Mouse (Mus musculus) layer of hippocampus, adult 9-10 months (tissue): Measurements from ENCODE around the gene Cd3g.

ENCODE experiments used
- DNase-seq: peaks from one replicate; pipeline ENCODE4 v3.0.0; 2022; ENCODE audit warnings: low spot score

Gene Cd3g

GRCm38 (mm10) chr9:44980242-44980641 is at the start of gene Cd3g:
TSS of gene Cd3g (minus strand) at chr9:44980431.
- DNase-seq: no peak

- DNase-seq: no peak
Measured at GRCm38 (mm10) chr9:45027376-45027775, 47.1 kb upstream of the Cd3g start.

GRCm38 (mm10) chr9:45024187-45024586 is 44.0 kb upstream of the Cd3g start:
- DNase-seq: no peak

- DNase-seq: no peak
Measured at GRCm38 (mm10) chr9:45023638-45024037, 43.4 kb upstream of the Cd3g start.

DNA sequence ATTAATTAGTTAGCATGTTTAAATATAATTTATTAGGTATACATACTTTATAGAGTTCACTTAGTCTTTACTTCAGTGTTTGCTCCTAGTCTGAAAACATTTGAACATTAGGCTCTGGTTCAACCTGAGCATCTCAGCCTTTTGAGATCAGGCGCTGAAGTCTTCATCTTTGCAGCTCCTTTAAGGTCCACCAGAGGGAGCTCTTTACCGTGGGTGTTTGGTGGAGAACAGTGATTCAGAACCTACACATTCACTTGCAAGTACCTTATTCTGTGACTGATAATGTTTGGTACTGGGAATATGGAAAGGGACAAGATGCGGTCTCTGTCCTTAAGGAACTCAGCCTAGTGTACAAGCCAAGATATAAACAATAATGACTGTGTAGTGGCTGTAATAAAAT is 42.6 kb upstream of the Cd3g start:
- peak; percentile 36 for DNase-seq

DNA sequence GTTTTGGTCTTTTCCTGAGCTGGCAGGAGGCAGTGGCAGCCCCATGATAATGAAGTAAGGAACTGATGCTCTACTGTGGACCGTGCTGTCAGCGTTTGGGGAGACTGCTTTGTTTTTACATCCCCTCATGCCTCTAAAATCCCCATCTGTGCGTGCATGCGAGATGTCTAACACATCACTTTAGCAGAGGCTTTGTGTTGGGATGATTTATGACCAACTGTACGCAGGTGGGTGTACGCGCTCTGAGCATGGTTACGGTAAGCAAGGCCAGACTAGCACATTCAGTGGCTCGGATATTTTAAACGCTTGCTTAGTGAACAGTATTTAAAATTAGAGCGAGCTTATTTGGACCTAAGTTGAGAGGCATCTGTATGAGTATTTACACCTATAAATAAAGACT is 37.8 kb upstream of the Cd3g start:
- no peak for DNase-seq

DNA sequence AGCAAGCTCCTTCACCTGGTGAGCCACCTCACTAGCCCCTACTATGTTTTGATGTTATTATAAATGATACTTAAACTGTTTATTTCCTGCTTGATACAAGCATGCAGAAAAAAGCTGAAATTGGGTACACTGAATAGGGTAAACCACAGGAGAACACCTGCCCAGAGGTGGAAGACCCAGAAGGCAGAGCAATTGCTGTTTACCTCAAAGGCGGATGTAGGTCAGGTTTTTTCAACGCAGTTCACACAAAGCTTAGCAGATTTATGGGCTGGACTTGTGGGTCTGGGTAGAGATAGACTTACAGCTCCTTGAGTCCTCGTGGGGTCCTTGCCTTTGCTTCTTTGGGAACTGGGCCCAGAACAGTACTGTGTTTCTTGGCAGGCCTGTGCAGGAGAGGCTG is 35.6 kb upstream of the Cd3g start:
- no peak for DNase-seq

DNA sequence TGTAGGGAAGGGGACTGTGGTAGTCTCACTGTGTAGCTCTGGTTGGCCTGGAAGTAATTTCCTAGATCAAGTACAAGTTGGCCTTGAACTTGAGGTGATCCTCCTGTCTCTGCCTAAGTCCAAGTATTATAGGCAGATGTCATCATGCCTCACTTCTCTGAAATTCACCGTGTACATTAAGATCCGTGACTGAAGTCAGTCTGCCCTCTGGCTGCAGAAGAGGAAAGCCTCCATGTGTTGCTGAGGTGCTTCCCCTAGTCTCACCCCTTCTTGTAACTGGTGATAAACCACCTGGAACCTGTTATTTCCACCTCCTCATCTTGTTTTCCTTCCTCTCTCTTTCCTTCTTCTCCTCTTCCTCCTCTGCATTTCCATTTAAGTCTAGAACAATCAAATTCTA is 34.6 kb upstream of the Cd3g start:
- no peak for DNase-seq

DNA sequence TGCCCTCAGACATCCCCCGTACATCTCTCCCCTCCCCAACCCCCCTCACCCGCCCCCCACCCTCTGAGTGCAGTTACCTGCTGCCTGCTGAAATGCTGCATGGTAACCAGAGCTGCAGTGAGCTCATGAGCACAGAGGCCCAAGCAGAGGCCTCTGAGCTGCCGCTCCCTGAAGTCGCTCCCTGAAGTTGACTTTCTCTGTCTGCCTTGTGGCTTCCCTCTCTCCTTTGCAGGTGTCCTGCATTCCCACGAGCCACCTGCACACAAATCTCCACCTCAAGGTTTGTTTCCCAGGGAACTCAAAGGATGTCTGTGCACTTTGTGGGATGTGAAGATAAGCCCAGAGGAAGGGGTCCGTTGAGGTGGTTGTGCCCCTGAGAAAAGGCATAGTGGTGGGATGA is 31.1 kb upstream of the Cd3g start:
- no peak for DNase-seq

DNA sequence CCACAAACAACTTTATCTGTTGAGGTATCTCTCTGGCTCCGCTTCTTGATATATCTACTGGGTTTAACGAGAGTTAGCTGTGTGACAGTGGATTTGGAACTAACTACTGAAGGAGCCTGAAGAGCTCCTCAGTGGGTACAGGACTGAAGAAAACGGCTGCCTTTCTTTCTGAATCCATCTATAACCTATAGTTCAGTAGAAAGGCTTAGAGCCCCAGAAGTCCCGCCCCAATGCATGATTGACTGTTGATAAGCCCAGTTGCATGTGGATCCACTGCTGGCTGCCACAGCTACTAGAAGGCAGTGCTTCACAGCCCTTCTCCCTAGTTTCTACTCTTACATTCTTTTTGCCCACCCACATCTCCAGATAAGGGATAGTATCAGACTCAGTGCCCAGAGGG is 30.2 kb upstream of the Cd3g start:
- DNase-seq: no peak

DNA sequence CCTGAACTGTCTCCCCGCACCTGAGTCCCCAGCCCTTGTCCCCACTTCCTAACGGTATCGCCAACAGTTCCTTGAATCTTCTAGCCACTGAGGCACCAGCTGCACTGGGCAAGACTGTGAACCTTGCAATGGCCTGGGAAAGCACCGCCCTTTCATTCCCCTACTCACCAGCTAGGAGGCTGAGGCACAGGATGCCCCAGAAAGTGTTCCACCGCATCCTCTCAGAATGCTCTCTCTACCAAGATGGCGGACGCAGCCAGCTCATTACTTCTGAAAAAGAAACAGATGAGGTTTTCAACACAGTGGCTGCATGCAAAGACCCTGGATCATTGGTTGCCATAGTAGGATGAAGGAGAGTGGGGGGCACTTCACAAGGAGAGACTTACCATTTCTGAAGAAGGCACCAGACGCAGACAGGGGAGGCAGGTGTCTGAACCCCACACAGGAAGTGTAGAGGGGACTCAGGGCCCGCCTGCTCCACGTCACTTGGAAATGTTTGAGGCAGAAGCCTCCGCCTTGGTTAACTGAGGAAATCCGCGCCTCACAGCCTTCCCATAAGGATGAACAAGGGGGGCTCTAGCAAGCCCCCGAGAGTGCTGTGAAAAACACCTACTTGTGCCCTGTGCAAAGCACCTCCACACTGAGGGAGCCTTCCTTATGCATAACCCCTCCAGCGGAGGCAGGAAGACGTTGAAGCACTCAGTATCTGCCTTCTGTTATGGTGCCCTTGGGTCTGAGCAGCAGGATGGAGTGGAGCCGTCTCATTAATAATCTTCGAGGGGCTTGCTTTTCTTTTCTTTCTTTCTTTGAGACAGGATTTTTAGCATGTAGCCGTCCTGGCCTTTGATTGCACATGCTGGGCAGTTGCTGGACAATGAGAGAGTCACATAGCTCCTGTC is 29.2 kb upstream of the Cd3g start, which contains the start of gene Cd3e:
Cd3e (minus strand) TSS at position 448 of the 899 bp plus-strand sequence.
- no peak for DNase-seq

DNA sequence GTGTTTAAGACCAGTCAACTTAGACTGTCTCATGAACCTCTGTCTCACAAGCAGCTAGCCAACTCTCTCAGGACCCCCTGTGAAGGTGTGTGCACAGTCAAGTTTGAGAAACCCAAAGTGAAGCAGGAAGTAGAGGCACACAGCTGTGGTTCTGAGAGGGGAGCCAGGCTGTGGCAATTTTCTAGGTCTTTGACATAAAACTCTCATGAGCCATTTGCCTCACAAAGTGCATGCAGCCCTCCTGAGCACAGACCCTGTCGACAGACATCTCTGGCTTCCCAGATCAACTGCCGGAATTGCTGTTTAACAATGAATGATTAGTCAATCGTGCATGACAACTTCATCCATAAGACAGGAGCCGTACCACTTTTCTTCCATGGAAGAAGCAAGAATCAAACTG is 28.1 kb upstream of the Cd3g start:
- no peak for DNase-seq

- DNase-seq: no peak
Measured at GRCm38 (mm10) chr9:45007404-45007803, 27.2 kb upstream of the Cd3g start.

GRCm38 (mm10) chr9:45000249-45000648 is 20.0 kb upstream of the Cd3g start:
- DNase-seq: no peak

DNA sequence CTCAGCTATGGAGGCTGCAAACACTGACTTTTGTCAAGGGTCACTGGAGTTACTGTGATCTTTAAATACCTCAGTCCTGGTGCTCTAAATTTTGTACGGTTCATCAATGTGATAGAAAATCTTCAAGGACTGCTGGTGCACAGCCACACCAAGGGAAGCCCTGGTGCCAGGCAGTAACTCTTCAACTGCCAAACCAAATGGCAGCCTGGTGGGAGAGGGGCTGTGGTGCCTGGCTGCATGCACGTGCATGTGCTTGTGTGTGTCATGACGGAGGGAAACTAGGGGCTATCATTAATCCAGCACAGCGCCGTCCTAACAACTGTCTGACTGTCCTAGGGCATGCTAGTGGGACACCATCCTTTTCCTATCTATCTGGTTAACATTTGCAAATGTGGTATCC is 19.5 kb upstream of the Cd3g start:
- DNase-seq: no peak

- DNase-seq: no peak
Measured at GRCm38 (mm10) chr9:44999171-44999570, 18.9 kb upstream of the Cd3g start.

GRCm38 (mm10) chr9:44998138-44998537 is 17.9 kb upstream of the Cd3g start:
- DNase-seq: no peak

DNA sequence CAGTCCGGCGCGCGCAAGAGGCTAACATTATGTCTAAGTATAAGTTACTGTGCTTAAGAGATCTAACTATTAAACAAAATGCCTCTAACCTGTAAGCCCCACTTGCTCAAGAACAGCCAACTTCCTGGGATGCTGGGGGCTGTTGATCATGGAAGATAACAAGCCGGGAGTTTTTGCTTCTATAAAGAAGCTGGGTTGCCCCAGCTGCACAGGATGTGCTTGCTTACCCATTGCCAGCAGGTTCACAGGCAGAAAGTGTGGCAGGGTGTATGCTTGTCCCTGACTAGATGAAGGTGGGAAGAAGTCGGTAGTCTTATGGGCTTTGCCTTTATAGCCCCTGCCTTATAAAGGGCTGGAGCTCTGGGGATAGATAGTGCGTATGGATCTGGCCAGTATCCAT is 16.4 kb upstream of the Cd3g start:
- no peak for DNase-seq

DNA sequence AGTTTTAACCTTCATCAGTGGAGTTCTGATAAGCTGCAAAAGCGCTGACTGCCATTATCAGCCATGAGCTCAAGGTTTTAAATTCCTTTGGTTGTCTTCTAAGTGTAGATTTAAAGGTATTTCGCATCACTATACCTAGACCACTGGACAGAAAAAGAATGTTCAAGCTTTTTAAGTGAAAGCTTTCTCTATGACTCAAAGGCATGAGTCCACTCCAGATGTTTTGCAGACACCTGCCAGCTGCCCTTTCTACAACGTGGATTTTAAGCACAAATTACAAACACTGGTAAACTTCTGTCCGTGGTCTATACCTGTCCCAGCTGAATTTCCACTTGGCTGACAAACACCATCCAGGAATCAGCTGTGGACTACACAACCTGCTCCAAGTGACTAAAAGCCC is 14.7 kb upstream of the Cd3g start:
- DNase-seq: no peak

- no peak for DNase-seq
Measured at GRCm38 (mm10) chr9:44993268-44993667, 13.0 kb upstream of the Cd3g start.

DNA sequence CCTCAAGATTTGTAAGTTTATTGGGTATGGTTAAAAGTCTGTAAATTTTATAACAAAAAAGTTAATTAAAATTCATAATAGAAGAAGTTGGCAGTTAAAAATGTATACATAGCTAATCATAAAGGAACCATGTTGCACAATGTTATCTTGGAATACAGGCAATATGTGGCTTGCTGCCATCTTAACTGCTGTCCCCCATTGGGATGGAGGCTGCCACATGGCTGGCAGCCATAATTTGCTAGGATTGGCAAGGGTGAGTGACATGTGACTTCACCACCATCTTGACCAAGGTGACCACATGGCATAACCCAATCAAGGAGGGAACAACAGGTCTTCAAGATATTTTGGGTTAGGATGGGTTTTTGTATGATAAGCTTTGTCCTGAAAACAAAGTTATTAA is 12.0 kb upstream of the Cd3g start:
- no peak for DNase-seq

- DNase-seq: no peak
Measured at GRCm38 (mm10) chr9:44991821-44992220, 11.6 kb upstream of the Cd3g start.

DNA sequence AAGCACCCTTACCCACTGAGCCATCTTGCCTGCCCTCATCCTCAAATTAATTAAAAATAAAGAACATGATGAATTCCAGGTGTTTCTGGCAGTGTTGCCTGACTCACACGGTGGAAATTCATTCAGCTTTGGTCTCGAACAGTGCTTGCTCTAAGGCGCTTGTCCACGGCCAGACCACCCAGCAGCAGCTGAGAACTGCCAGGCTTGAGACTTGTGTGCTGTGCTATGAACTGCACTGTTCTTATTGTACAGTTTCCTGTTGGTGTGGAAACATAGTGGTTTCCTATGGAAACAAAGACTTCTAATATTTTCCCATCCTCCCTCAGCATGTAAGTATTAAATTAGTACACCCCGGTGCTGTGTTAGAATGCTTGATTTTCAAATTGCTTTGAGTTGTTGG is 6.7 kb upstream of the Cd3g start:
- no peak for DNase-seq

DNA sequence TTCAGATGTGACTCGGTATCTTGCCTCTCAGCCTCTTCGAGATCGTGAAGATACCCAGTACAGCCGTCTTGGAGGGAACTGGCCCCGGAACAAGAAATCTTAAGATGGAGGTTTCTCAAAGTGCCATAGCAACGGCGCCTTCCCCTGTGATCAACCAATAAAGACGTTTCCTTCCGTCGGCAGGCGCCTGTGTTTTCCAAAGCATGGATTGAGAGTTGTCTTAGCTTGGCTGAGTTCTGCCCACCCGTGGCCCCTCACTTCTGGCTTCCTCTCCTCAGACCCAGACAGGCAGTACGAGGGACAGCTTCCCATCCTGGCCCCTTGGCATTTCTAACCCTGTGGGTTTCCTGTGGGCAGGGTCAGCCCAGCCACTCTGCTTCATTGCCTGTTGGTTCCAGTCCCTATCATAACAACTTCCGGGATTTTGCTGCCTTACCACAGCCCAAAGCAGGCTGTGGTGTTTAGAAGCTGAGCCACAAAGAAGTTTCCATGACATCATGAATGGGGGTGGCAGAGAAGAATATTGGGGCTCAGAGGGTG is 6.1 kb upstream of the Cd3g start:
- DNase-seq: no peak
